Mouse (Mus musculus) limb, embryonic 13.5 days (tissue): ENCODE results near the gene Dnah7c. TPM values are rescaled to one million over a fixed set of nuclear protein-coding genes. Genes with fewer than 3 reads are reported as not detected.
"Not testable (repeated sequence)": the region's sequence is repeated elsewhere in the genome, so short reads cannot be mapped to it uniquely, and the experiment has no call there.

Experiments used
- ATAC-seq: fragments of 200-750 bp; cut with Nextera tagmentation; 2 replicates; pipeline ENCODE4 v1.8.0; 2017; ENCODE audit warnings: low read depth, moderate number of reproducible peaks, moderate TSS enrichment; ENCODE audit not compliant: low FRiP score
- H3K27ac ChIP-seq: fragments of 300-500 bp; sonication (generic); 2 replicates; pipeline ENCODE4 v1.5.1; 2015; ENCODE audit warnings: inconsistent platforms, mild to moderate bottlenecking, moderate library complexity
- H3K27me3 ChIP-seq: fragments of 300-500 bp; sonication (generic); 2 replicates; pipeline ENCODE4 v1.6.1; 2015; ENCODE audit warnings: mild to moderate bottlenecking, inconsistent platforms
- H3K36me3 ChIP-seq: fragments of 300-500 bp; sonication (generic); 2 replicates; pipeline ENCODE4 v1.6.1; 2015; ENCODE audit warnings: inconsistent platforms, mild to moderate bottlenecking, moderate library complexity
- H3K4me1 ChIP-seq: fragments of 300-500 bp; sonication (generic); 2 replicates; pipeline ENCODE4 v1.6.1; 2015; ENCODE audit warnings: inconsistent platforms
- H3K4me2 ChIP-seq: fragments of 300-500 bp; sonication (generic); replicated peaks from 2 replicates; pipeline ENCODE4 v1.6.1; 2015; ENCODE audit warnings: inconsistent platforms, mild to moderate bottlenecking, moderate library complexity
- H3K4me3 ChIP-seq: fragments of 300-500 bp; sonication (generic); 2 replicates; pipeline ENCODE4 v1.5.1; 2015; ENCODE audit warnings: moderate library complexity, mild to moderate bottlenecking, inconsistent platforms
- H3K9ac ChIP-seq: fragments of 300-500 bp; sonication (generic); 2 replicates; pipeline ENCODE4 v1.6.1; 2015; ENCODE audit warnings: mild to moderate bottlenecking, inconsistent platforms
- H3K9me3 ChIP-seq: fragments of 300-500 bp; sonication (generic); 2 replicates; pipeline ENCODE4 v1.6.1; 2016; ENCODE audit warnings: inconsistent platforms
- WGBS: fragments of 180-500 bp; shearing (Covaris S2); methylation state at CpG from one replicate; pipeline ENCODE4 v1.1.7; 2015; 5-methylcytosine and 5-hydroxymethylcytosine counted together
- polyA plus RNA-seq: library from polyadenylated mRNA; unstranded; fragments of >200 nt; fragmentation: Nextera tagmentation; extraction: Ambion mirVana; gene quantifications from 2 replicates; pipeline ENCODE4 v1.2.1, GENCODE M21; 2015

The Dnah7c gene
- 0.10 and 0.18 TPM in 2 replicates for polyA plus RNA-seq

GRCm38 (mm10) chr1:46425137-46425925 is at the start of gene Dnah7c:
Dnah7c (plus strand) TSS chr1:46425592.
- H3K4me1 ChIP-seq = peaks cover 7% of the 10 kb centered on the region; the same call in 1 of the 2 replicates
- H3K9me3 ChIP-seq = 0 out of 2 replicates have a peak, but pooled peaks cover 3% of the 10 kb centered on the region
- H3K27me3 ChIP-seq = no peaks in the 10 kb centered on the region
- no peaks in the 10 kb centered on the region for H3K36me3 ChIP-seq
- peak within 1 kb of the TSS; percentile 50 for H3K4me3 ChIP-seq
- H3K4me2 ChIP-seq = peak within 1 kb of the TSS; percentile 83
- H3K9ac ChIP-seq = peak within 1 kb of the TSS; percentile 64
- 14% methylated on average over 30 of the region's 30 CpGs for WGBS
- H3K27ac ChIP-seq = no peak within 1 kb of the TSS
- peak; percentile 65 for ATAC-seq

- not testable (repeated sequence) for H3K27ac ChIP-seq, H3K9me3 ChIP-seq, H3K4me2 ChIP-seq, ATAC-seq, H3K4me3 ChIP-seq, H3K27me3 ChIP-seq, H3K4me1 ChIP-seq, H3K9ac ChIP-seq, H3K36me3 ChIP-seq
- 85% methylated on average over 3 of the region's 3 CpGs for WGBS
These were observed 44.8 kb upstream of the Dnah7c start for GRCm38 (mm10) chr1:46380641-46381040.

GRCm38 (mm10) chr1:46394681-46395297 is 30.6 kb upstream of the Dnah7c start:
- H3K9ac ChIP-seq, H3K9me3 ChIP-seq, H3K36me3 ChIP-seq, H3K4me2 ChIP-seq, H3K27ac ChIP-seq, H3K4me3 ChIP-seq, H3K4me1 ChIP-seq, H3K27me3 ChIP-seq, ATAC-seq: not testable (repeated sequence)
- 75% methylated on average over 3 of the region's 4 CpGs for whole genome bisulfite sequencing

GRCm38 (mm10) chr1:46408324-46409115 is 16.9 kb upstream of the Dnah7c start:
- Histone ChIP-seq H3K27ac (no peak overlapping the region), H3K4me3 (no peak overlapping the region), H3K9ac (no peak overlapping the region), H3K36me3 (no peaks in the 10 kb centered on the region), H3K4me2 (no peak overlapping the region), H3K27me3 (no peaks in the 10 kb centered on the region), H3K9me3 (no peaks in the 10 kb centered on the region), H3K4me1 (no peaks in the 10 kb centered on the region)
- no peak for ATAC-seq
- WGBS = 84% methylated on average over 6 of the region's 6 CpGs

- H3K27me3 ChIP-seq, H3K36me3 ChIP-seq, H3K27ac ChIP-seq, H3K4me3 ChIP-seq, ATAC-seq, H3K9me3 ChIP-seq, H3K4me2 ChIP-seq, H3K9ac ChIP-seq, H3K4me1 ChIP-seq: not testable (repeated sequence)
- 84% methylated on average over 7 of the region's 7 CpGs for WGBS
These were observed 10.6 kb upstream of the Dnah7c start for GRCm38 (mm10) chr1:46414798-46415197.

GRCm38 (mm10) chr1:46416946-46417345 is 8.4 kb upstream of the Dnah7c start:
- H3K4me2 ChIP-seq, H3K27me3 ChIP-seq, H3K27ac ChIP-seq, H3K4me3 ChIP-seq, H3K9me3 ChIP-seq, H3K9ac ChIP-seq, H3K36me3 ChIP-seq, ATAC-seq, H3K4me1 ChIP-seq: not testable (repeated sequence)
- WGBS = 13% methylated on average over 3 of the region's 3 CpGs

- H3K4me3 ChIP-seq, H3K27ac ChIP-seq, H3K4me1 ChIP-seq, H3K27me3 ChIP-seq, H3K9me3 ChIP-seq, H3K4me2 ChIP-seq, H3K9ac ChIP-seq, H3K36me3 ChIP-seq: not testable (repeated sequence)
- ATAC-seq = peak; percentile 44; the same call in 1 of the 2 replicates
- 61% methylated on average over 4 of the region's 4 CpGs for WGBS
These were observed 6.4 kb upstream of the Dnah7c start for GRCm38 (mm10) chr1:46418966-46419365.

- no peak for ATAC-seq
- no peaks in the 10 kb centered on the region for H3K9me3 ChIP-seq
- H3K27ac ChIP-seq = no peak overlapping the region
- H3K4me2 ChIP-seq = no peak overlapping the region
- H3K4me1 ChIP-seq = peaks cover 7% of the 10 kb centered on the region; the same call in 1 of the 2 replicates
- 75% methylated on average over 2 of the region's 2 CpGs for WGBS
- no peak overlapping the region for H3K9ac ChIP-seq
- H3K36me3 ChIP-seq = no peaks in the 10 kb centered on the region
- no peaks in the 10 kb centered on the region for H3K27me3 ChIP-seq
- no peak overlapping the region for H3K4me3 ChIP-seq
These were observed 3.0 kb downstream of the Dnah7c start for GRCm38 (mm10) chr1:46428401-46428800.

- not testable (repeated sequence) for ATAC-seq, H3K4me1 ChIP-seq, H3K4me3 ChIP-seq, H3K27ac ChIP-seq, H3K36me3 ChIP-seq, H3K27me3 ChIP-seq, H3K9me3 ChIP-seq, H3K9ac ChIP-seq, H3K4me2 ChIP-seq
- WGBS = 65% methylated on average over 1 of the region's 1 CpGs
These were observed 89.3 kb downstream of the Dnah7c start for GRCm38 (mm10) chr1:46514671-46515070.

- no peak for ATAC-seq
- H3K27me3 ChIP-seq = no peaks in the 10 kb centered on the region
These were observed 95.6 kb downstream of the Dnah7c start for GRCm38 (mm10) chr1:46521032-46521431.

GRCm38 (mm10) chr1:46526537-46526936 is 101.1 kb downstream of the Dnah7c start:
- not testable (repeated sequence) for H3K27me3 ChIP-seq, H3K9ac ChIP-seq, H3K36me3 ChIP-seq, ATAC-seq, H3K4me1 ChIP-seq, H3K27ac ChIP-seq, H3K4me2 ChIP-seq, H3K4me3 ChIP-seq, H3K9me3 ChIP-seq
- WGBS = 54% methylated on average over 3 of the region's 3 CpGs

More at GRCm38 (mm10) chr1:46521032-46521431, 95.6 kb downstream of the Dnah7c start:
- Histone ChIP-seq H3K9me3 (no peaks in the 10 kb centered on the region), H3K9ac (no peak overlapping the region), H3K4me2 (no peak overlapping the region), H3K4me1 (no peaks in the 10 kb centered on the region), H3K4me3 (no peak overlapping the region), H3K27ac (no peak overlapping the region), H3K36me3 (no peaks in the 10 kb centered on the region)

GRCm38 (mm10) chr1:46544812-46545421 is 119.5 kb downstream of the Dnah7c start:
- H3K4me2 ChIP-seq = no peak overlapping the region
- no peaks in the 10 kb centered on the region for H3K27me3 ChIP-seq
- ATAC-seq = no peak
- no peak overlapping the region for H3K27ac ChIP-seq
- no peak overlapping the region for H3K9ac ChIP-seq
- no peak overlapping the region for H3K4me3 ChIP-seq
- H3K9me3 ChIP-seq = no peaks in the 10 kb centered on the region
- WGBS = 62% methylated on average over 2 of the region's 2 CpGs
- no peaks in the 10 kb centered on the region for H3K36me3 ChIP-seq
- H3K4me1 ChIP-seq = no peaks in the 10 kb centered on the region
